Comparison of ENCODE assay signal across 8 mouse cellular contexts in genomic region chr2:26502299-26502862, GRCm38 (mm10). TPM values are rescaled to one million over a fixed set of nuclear protein-coding genes. Genes with fewer than 3 reads are reported as not detected.
A peak's percentile ranks its signal among the peaks of the same experiment; 100 is the strongest.
DNase-seq lines count a peak whose midpoint lies in the region; ATAC-seq lines count a peak whose summit lies in the region.

No protein-coding gene starts in this region.

- peak; percentile 60 for DNase-seq in urinary bladder, adult 2 months (ENCODE audit: low spot score)
- no peak for DNase-seq in urinary bladder, postnatal 10 days (ENCODE audit: low spot score)
- peak; percentile 71 for DNase-seq in heart, postnatal 4 days
- DNase-seq in limb, embryonic 11.5 days (ENCODE audit: low spot score), result peak; percentile 70
- DNase-seq in midbrain, embryonic 10.5 days (ENCODE audit: low spot score), result peak; percentile 85
- peak; percentile 60 for DNase-seq in thymus, postnatal 25 days

- H3K9ac ChIP-seq in embryonic facial prominence, embryonic 13.5 days, result peak overlapping the region; percentile 87
- peak overlapping the region; percentile 73 for H3K9ac ChIP-seq in limb, embryonic 11.5 days (ENCODE audit: low read length)

- under 1% methylated on average over 33 of the region's 33 CpGs for WGBS in embryonic facial prominence, embryonic 13.5 days
- under 1% methylated on average over 33 of the region's 33 CpGs for WGBS in limb, embryonic 11.5 days
- under 1% methylated on average over 33 of the region's 33 CpGs for WGBS in midbrain, embryonic 10.5 days

- peaks cover 19% of the 10 kb centered on the region for H3K27me3 ChIP-seq in embryonic facial prominence, embryonic 13.5 days
- H3K27me3 ChIP-seq in limb, embryonic 11.5 days (ENCODE audit: control insufficient read depth, insufficient read depth, low read length), result no peaks in the 10 kb centered on the region
- H3K27me3 ChIP-seq in midbrain, embryonic 10.5 days (ENCODE audit: low read depth, poor library complexity, severe bottlenecking), result peaks cover 31% of the 10 kb centered on the region

- H3K4me2 ChIP-seq in embryonic facial prominence, embryonic 13.5 days, result peak overlapping the region; percentile 92
- peak overlapping the region; percentile 90 for H3K4me2 ChIP-seq in limb, embryonic 11.5 days (ENCODE audit: low read depth, severe bottlenecking)

- 0 out of 2 replicates have a peak, but pooled peaks cover 3% of the 10 kb centered on the region for H3K36me3 ChIP-seq in embryonic facial prominence, embryonic 13.5 days
- no peaks in the 10 kb centered on the region for H3K36me3 ChIP-seq in limb, embryonic 11.5 days (ENCODE audit: control insufficient read depth, insufficient read depth, low read length)
- H3K36me3 ChIP-seq in midbrain, embryonic 10.5 days, result peaks cover 34% of the 10 kb centered on the region

- peaks cover 78% of the 10 kb centered on the region for H3K4me1 ChIP-seq in embryonic facial prominence, embryonic 13.5 days
- peaks cover 47% of the 10 kb centered on the region for H3K4me1 ChIP-seq in limb, embryonic 11.5 days (ENCODE audit: control insufficient read depth, insufficient read depth, low read length)
- H3K4me1 ChIP-seq in midbrain, embryonic 10.5 days, result peaks cover 91% of the 10 kb centered on the region

- H3K9me3 ChIP-seq in embryonic facial prominence, embryonic 13.5 days, result no peaks in the 10 kb centered on the region
- H3K9me3 ChIP-seq in limb, embryonic 11.5 days (ENCODE audit: control insufficient read depth, low read length), result no peaks in the 10 kb centered on the region
- no peaks in the 10 kb centered on the region for H3K9me3 ChIP-seq in midbrain, embryonic 10.5 days (replicated peaks)

- ATAC-seq in embryonic facial prominence, embryonic 13.5 days (ENCODE audit: insufficient number of reproducible peaks, insufficient read depth, low FRiP score, low TSS enrichment, low read depth), result no peak
- no peak for ATAC-seq in limb, embryonic 11.5 days (ENCODE audit: insufficient number of reproducible peaks, low FRiP score, low TSS enrichment, low read depth)
- ATAC-seq in megakaryocyte progenitor cell, adult 5-6 weeks (replicated peaks; ENCODE audit: poor library complexity), result no peak

- peak overlapping the region; percentile 78 for H3K27ac ChIP-seq in embryonic facial prominence, embryonic 13.5 days
- peak overlapping the region; percentile 52; the same call in 1 of the 2 replicates for H3K27ac ChIP-seq in limb, embryonic 11.5 days (replicated peaks; ENCODE audit: low read depth, low read length)
- H3K27ac ChIP-seq in midbrain, embryonic 10.5 days (replicated peaks), result peak overlapping the region; percentile 96

- peak overlapping the region; percentile 78 for H3K4me3 ChIP-seq in embryonic facial prominence, embryonic 13.5 days
- H3K4me3 ChIP-seq in limb, embryonic 11.5 days (ENCODE audit: low read depth, low read length), result peak overlapping the region; percentile 72
- H3K4me3 ChIP-seq in midbrain, embryonic 10.5 days, result peak overlapping the region; percentile 98

RNA-seq across cellular contexts. Expression of gene Notch1, which starts 14.1 kb away (rescaled TPM):
- 21.4 and 33.4 TPM in 2 replicates for polyA plus RNA-seq in urinary bladder, adult 2 months (2012; rRNA removed)
- 17.3 and 17.8 TPM in 2 replicates for polyA plus RNA-seq in embryonic facial prominence, embryonic 13.5 days (2015; fragmentation: Nextera tagmentation; extraction: Ambion mirVana)
- 10 to 100 TPM; 55.3 to 62.3 TPM for total RNA-seq in heart, postnatal 4 days (2021)
- polyA plus RNA-seq in limb, embryonic 11.5 days (2014; fragmentation: Nextera tagmentation; extraction: Ambion mirVana), result 14.5 and 15.0 TPM in 2 replicates
- polyA plus RNA-seq in midbrain, embryonic 10.5 days (2016; fragmentation: Nextera tagmentation; extraction: Ambion mirVana), result 30.1 and 38.3 TPM in 2 replicates
- total RNA-seq in megakaryocyte progenitor cell, adult 5-6 weeks (2015), result 15.5 and 19.0 TPM in 2 replicates
- total RNA-seq in megakaryocyte progenitor cell, adult 5-6 weeks (2017), result 8.8 and 9.3 TPM in 2 replicates

RNA-seq across cellular contexts. Expression of gene Sec16a, which starts 57.4 kb away (rescaled TPM):
- polyA plus RNA-seq in urinary bladder, adult 2 months (2012; rRNA removed), result 41.7 and 46.3 TPM in 2 replicates
- polyA plus RNA-seq in embryonic facial prominence, embryonic 13.5 days (2015; fragmentation: Nextera tagmentation; extraction: Ambion mirVana), result 22.7 and 27.9 TPM in 2 replicates
- 10 to 100 TPM; 37.0 to 39.0 TPM for total RNA-seq in heart, postnatal 4 days (2021)
- 36.3 and 40.9 TPM in 2 replicates for polyA plus RNA-seq in limb, embryonic 11.5 days (2014; fragmentation: Nextera tagmentation; extraction: Ambion mirVana)
- polyA plus RNA-seq in midbrain, embryonic 10.5 days (2016; fragmentation: Nextera tagmentation; extraction: Ambion mirVana), result 21.4 and 28.7 TPM in 2 replicates
- 33.9 and 48.3 TPM in 2 replicates for total RNA-seq in megakaryocyte progenitor cell, adult 5-6 weeks (2015)
- total RNA-seq in megakaryocyte progenitor cell, adult 5-6 weeks (2017), result 23.9 and 29.7 TPM in 2 replicates
